Mouse (Mus musculus) thymus, adult 2 months (tissue): ENCODE data around the gene Mcoln3. TPM values are rescaled to one million over a fixed set of nuclear protein-coding genes. Genes with fewer than 3 reads are reported as not detected.

Source experiments
- DNase-seq: peaks from one replicate; pipeline ENCODE4 v3.0.0; 2021
- H3K27ac ChIP-seq: fragments of 200-500 bp; 2 replicates; pipeline ENCODE4 v1.5.1; 2012; ENCODE audit warnings: low read length, control low read depth; ENCODE audit not compliant: control insufficient read depth, insufficient read depth
- H3K27me3 ChIP-seq: fragments of 200-500 bp; 2 replicates; pipeline ENCODE4 v1.6.1; 2012; ENCODE audit warnings: mild to moderate bottlenecking, low read length, moderate library complexity, mixed read lengths; ENCODE audit not compliant: control insufficient read depth, insufficient read depth
- H3K36me3 ChIP-seq: fragments of 200-500 bp; 2 replicates; pipeline ENCODE4 v1.6.1; 2012; ENCODE audit warnings: mild to moderate bottlenecking, low read length, moderate library complexity; ENCODE audit not compliant: control insufficient read depth, insufficient read depth
- H3K4me1 ChIP-seq: fragments of 200-500 bp; replicated peaks from 2 replicates; pipeline ENCODE4 v1.6.1; 2012; ENCODE audit warnings: low read length; ENCODE audit not compliant: control insufficient read depth, insufficient read depth
- H3K4me3 ChIP-seq: fragments of 200-500 bp; 2 replicates; pipeline ENCODE4 v1.5.1; 2012; ENCODE audit warnings: mild to moderate bottlenecking, low read length, control low read depth, moderate library complexity; ENCODE audit not compliant: control insufficient read depth, insufficient read depth
- CTCF ChIP-seq: fragments of 200-500 bp; IDR thresholded peaks from 2 replicates; pipeline ENCODE4 v1.5.1; 2012; ENCODE audit warnings: mild to moderate bottlenecking, control low read depth, low read length, moderate library complexity, borderline replicate concordance; ENCODE audit not compliant: control insufficient read depth, poor library complexity, insufficient read depth; ENCODE audit errors: extremely low read depth
- POLR2A ChIP-seq: fragments of 200-500 bp; IDR thresholded peaks from 2 replicates; pipeline ENCODE4 v1.6.1; 2012; ENCODE audit warnings: mild to moderate bottlenecking, low read length, control low read depth, moderate library complexity; ENCODE audit not compliant: control insufficient read depth, poor library complexity, insufficient read depth; ENCODE audit errors: extremely low read depth
- WGBS: fragments of 180-500 bp; shearing (Covaris S2); methylation state at CpG from one replicate; pipeline ENCODE4 v1.1.7; 2018; 5-methylcytosine and 5-hydroxymethylcytosine counted together
- polyA plus RNA-seq: library from polyadenylated mRNA; depleted of rRNA; stranded (reverse); fragments of >200 nt; gene quantifications from 2 replicates; pipeline ENCODE4 v1.2.3, GENCODE M21; 2012; rRNA removed

Gene Mcoln3
- polyA plus RNA-seq, 1 experiment: 5.9 TPM

GRCm38 (mm10) chr3:146177748-146178582 is 60.7 kb downstream of the Mcoln3 start:
- peak; percentile 82 for DNase-seq
- Histone ChIP-seq H3K4me3 (no peak overlapping the region), H3K27me3 (no peaks in the 10 kb centered on the region), H3K27ac (no peak overlapping the region), H3K4me1 (no peaks in the 10 kb centered on the region), H3K36me3 (no peaks in the 10 kb centered on the region)
- whole genome bisulfite sequencing: 33% methylated on average over 16 of the region's 16 CpGs
- TF ChIP-seq CTCF: peak; percentile 95
- TF ChIP-seq POLR2A: no peak

- Histone ChIP-seq H3K27me3 (no peaks in the 10 kb centered on the region), H3K36me3 (no peaks in the 10 kb centered on the region), H3K27ac (no peak overlapping the region), H3K4me1 (no peaks in the 10 kb centered on the region), H3K4me3 (no peak overlapping the region)
- WGBS: 89% methylated on average over 2 of the region's 2 CpGs
- DNase-seq: no peak
- no peak for TF ChIP-seq POLR2A
- TF ChIP-seq CTCF: no peak
Observed at GRCm38 (mm10) chr3:146180341-146180740, 63.1 kb downstream of the Mcoln3 start.

DNA sequence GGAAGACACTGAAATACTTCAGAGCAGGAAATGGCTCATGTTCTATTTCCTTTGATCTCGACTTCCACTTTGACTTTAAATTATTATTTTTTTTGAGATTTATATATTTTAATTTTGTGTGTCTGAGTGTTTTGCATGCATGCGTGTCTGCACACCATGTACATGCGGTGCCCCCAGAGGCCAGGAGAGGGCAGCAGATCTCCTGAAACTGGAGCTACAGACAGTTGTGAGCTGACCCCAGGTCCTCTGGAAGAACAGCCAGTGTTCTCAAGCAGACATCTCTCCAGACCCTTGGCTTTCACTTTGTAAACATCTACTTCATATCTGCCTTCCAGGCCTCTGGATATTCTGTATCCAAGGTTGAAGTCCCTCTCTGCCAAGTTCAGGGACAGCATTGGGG is 63.7 kb downstream of the Mcoln3 start:
- Histone ChIP-seq H3K27ac (no peak overlapping the region), H3K4me3 (no peak overlapping the region), H3K4me1 (no peaks in the 10 kb centered on the region), H3K27me3 (no peaks in the 10 kb centered on the region), H3K36me3 (no peaks in the 10 kb centered on the region)
- DNase-seq: peak; percentile 74
- WGBS: 64% methylated on average over 3 of the region's 3 CpGs
- TF ChIP-seq CTCF (peak; percentile 73; the same call in 1 of the 2 replicates), POLR2A (no peak)

GRCm38 (mm10) chr3:146184992-146185657 is 67.9 kb downstream of the Mcoln3 start:
- DNase-seq: peak; percentile 36

GRCm38 (mm10) chr3:146186033-146186432 is 68.8 kb downstream of the Mcoln3 start:
- H3K4me1 ChIP-seq: no peaks in the 10 kb centered on the region
- H3K36me3 ChIP-seq: no peaks in the 10 kb centered on the region
- no peak overlapping the region for H3K27ac ChIP-seq
- TF ChIP-seq POLR2A (no peak), CTCF (no peak)
- no peak for DNase-seq
- H3K4me3 ChIP-seq: no peak overlapping the region
- WGBS: 92% methylated on average over 10 of the region's 10 CpGs
- H3K27me3 ChIP-seq: no peaks in the 10 kb centered on the region

More at GRCm38 (mm10) chr3:146184992-146185657, 67.9 kb downstream of the Mcoln3 start:
- Histone ChIP-seq H3K36me3 (no peaks in the 10 kb centered on the region), H3K4me1 (no peaks in the 10 kb centered on the region), H3K27me3 (no peaks in the 10 kb centered on the region), H3K4me3 (no peak overlapping the region), H3K27ac (no peak overlapping the region)
- TF ChIP-seq POLR2A (no peak), CTCF (no peak)
- WGBS: 65% methylated on average over 13 of the region's 13 CpGs

GRCm38 (mm10) chr3:146189933-146190332 is 72.7 kb downstream of the Mcoln3 start:
- H3K27me3 ChIP-seq: no peaks in the 10 kb centered on the region
- H3K27ac ChIP-seq: no peak overlapping the region
- TF ChIP-seq POLR2A (no peak), CTCF (peak; percentile 48; the same call in 1 of the 2 replicates)
- H3K36me3 ChIP-seq: no peaks in the 10 kb centered on the region
- H3K4me3 ChIP-seq: no peak overlapping the region
- WGBS: 92% methylated on average over 10 of the region's 10 CpGs
- peaks cover 9% of the 10 kb centered on the region for H3K4me1 ChIP-seq
- peak; percentile 18 for DNase-seq

Other genes starting within 250 kb of the Mcoln3 start
- 17.3 and 21.1 TPM in 2 replicates for gene Bcl10, start 194.6 kb upstream of the Mcoln3 start, polyA plus RNA-seq
- 19.2 and 20.6 TPM in 2 replicates for gene 2410004B18Rik, start 179.4 kb upstream of the Mcoln3 start, polyA plus RNA-seq
- gene Syde2, start 129.6 kb upstream of the Mcoln3 start, polyA plus RNA-seq: 3.5 and 4.6 TPM in 2 replicates
- 0.03 TPM in 1 of 2 replicates, not detected in the other for gene Wdr63, start 9.3 kb upstream of the Mcoln3 start, polyA plus RNA-seq
- gene Mcoln2, start 32.4 kb downstream of the Mcoln3 start, polyA plus RNA-seq: 3.3 and 3.5 TPM in 2 replicates
- 1.9 and 2.3 TPM in 2 replicates for gene Lpar3, start 103.5 kb downstream of the Mcoln3 start, polyA plus RNA-seq